Mouse (Mus musculus): ENCODE measurements around the gene Atp5b. TPM values are rescaled to one million over a fixed set of nuclear protein-coding genes. Genes with fewer than 3 reads are reported as not detected.
"Not testable (repeated sequence)": the region's sequence is repeated elsewhere in the genome, so short reads cannot be mapped to it uniquely, and the experiment has no call there.

The Atp5b gene
- polyA plus RNA-seq, 1 experiment = 483 TPM

- Histone ChIP-seq H3K4me3 (ENCODE audit: insufficient read depth, low read length) (no peak overlapping the region), H3K27ac (ENCODE audit: insufficient read depth, low read depth, low read length) (no peak overlapping the region), H3K4me1 (ENCODE audit: control insufficient read depth, insufficient read depth, low read length) (peaks cover 3% of the 10 kb centered on the region; the same call in 1 of the 2 replicates)
- no peak for TF ChIP-seq POLR2A (IDR thresholded peaks at IDR 0.05; ENCODE audit: borderline replicate concordance, low read depth, low read length)
- TF ChIP-seq CTCF (IDR thresholded peaks at IDR 0.05; ENCODE audit: low read depth, low read length) = no peak
Observed at GRCm38 (mm10) chr10:128049741-128050140, 33.3 kb upstream of the Atp5b start.

GRCm38 (mm10) chr10:128050355-128050754 lies 32.7 kb upstream of the Atp5b start:
- no peak for TF ChIP-seq POLR2A (IDR thresholded peaks at IDR 0.05; ENCODE audit: borderline replicate concordance, low read depth, low read length)
- TF ChIP-seq CTCF (IDR thresholded peaks at IDR 0.05; ENCODE audit: low read depth, low read length) = no peak
- Histone ChIP-seq H3K4me3 (ENCODE audit: insufficient read depth, low read length) (no peak overlapping the region), H3K27ac (ENCODE audit: insufficient read depth, low read depth, low read length) (no peak overlapping the region), H3K4me1 (ENCODE audit: control insufficient read depth, insufficient read depth, low read length) (no peaks in the 10 kb centered on the region)

GRCm38 (mm10) chr10:128051589-128051988 lies 31.5 kb upstream of the Atp5b start:
- TF ChIP-seq CTCF (IDR thresholded peaks at IDR 0.05; ENCODE audit: low read depth, low read length) (no peak), POLR2A (IDR thresholded peaks at IDR 0.05; ENCODE audit: borderline replicate concordance, low read depth, low read length) (no peak)
- H3K27ac ChIP-seq (ENCODE audit: insufficient read depth, low read depth, low read length) = no peak overlapping the region
- H3K4me1 ChIP-seq (ENCODE audit: control insufficient read depth, insufficient read depth, low read length) = no peaks in the 10 kb centered on the region; the same call in 1 of the 2 replicates
- H3K4me3 ChIP-seq (ENCODE audit: insufficient read depth, low read length) = no peak overlapping the region

GRCm38 (mm10) chr10:128052136-128052535 lies 30.9 kb upstream of the Atp5b start:
- H3K4me3 ChIP-seq (ENCODE audit: insufficient read depth, low read length); H3K4me1 ChIP-seq (ENCODE audit: control insufficient read depth, insufficient read depth, low read length); H3K27ac ChIP-seq (ENCODE audit: insufficient read depth, low read depth, low read length): not testable (repeated sequence)

GRCm38 (mm10) chr10:128053001-128053400 lies 30.1 kb upstream of the Atp5b start:
- Histone ChIP-seq H3K4me1 (ENCODE audit: control insufficient read depth, insufficient read depth, low read length) (peaks cover 8% of the 10 kb centered on the region), H3K27ac (ENCODE audit: insufficient read depth, low read depth, low read length) (no peak overlapping the region), H3K4me3 (ENCODE audit: insufficient read depth, low read length) (no peak overlapping the region)
- no peak for TF ChIP-seq POLR2A (IDR thresholded peaks at IDR 0.05; ENCODE audit: borderline replicate concordance, low read depth, low read length)
- TF ChIP-seq CTCF (IDR thresholded peaks at IDR 0.05; ENCODE audit: low read depth, low read length) = no peak

- TF ChIP-seq POLR2A (IDR thresholded peaks at IDR 0.05; ENCODE audit: borderline replicate concordance, low read depth, low read length) (no peak), CTCF (IDR thresholded peaks at IDR 0.05; ENCODE audit: low read depth, low read length) (no peak)
- Histone ChIP-seq H3K4me1 (ENCODE audit: control insufficient read depth, insufficient read depth, low read length) (peaks cover 27% of the 10 kb centered on the region), H3K27ac (ENCODE audit: insufficient read depth, low read depth, low read length) (peak overlapping the region; percentile 79), H3K4me3 (ENCODE audit: insufficient read depth, low read length) (peak overlapping the region; percentile 84)
Observed at GRCm38 (mm10) chr10:128058184-128058583, 24.9 kb upstream of the Atp5b start.

GRCm38 (mm10) chr10:128058601-128059151 lies 24.4 kb upstream of the Atp5b start, which contains the start of gene Ptges3:
Gene Ptges3, plus strand, starts transcription at chr10:128058954.
- Histone ChIP-seq H3K27ac (ENCODE audit: insufficient read depth, low read depth, low read length) (peak within 1 kb of the TSS; percentile 85), H3K4me3 (ENCODE audit: insufficient read depth, low read length) (peak within 1 kb of the TSS; percentile 84), H3K4me1 (ENCODE audit: control insufficient read depth, insufficient read depth, low read length) (peaks cover 30% of the 10 kb centered on the region)
- TF ChIP-seq CTCF (IDR thresholded peaks at IDR 0.05; ENCODE audit: low read depth, low read length) (no peak), POLR2A (IDR thresholded peaks at IDR 0.05; ENCODE audit: borderline replicate concordance, low read depth, low read length) (no peak)

GRCm38 (mm10) chr10:128059207-128059981 lies 23.7 kb upstream of the Atp5b start:
- TF ChIP-seq CTCF (IDR thresholded peaks at IDR 0.05; ENCODE audit: low read depth, low read length) = no peak
- no peak for TF ChIP-seq POLR2A (IDR thresholded peaks at IDR 0.05; ENCODE audit: borderline replicate concordance, low read depth, low read length)
- Histone ChIP-seq H3K4me1 (ENCODE audit: control insufficient read depth, insufficient read depth, low read length) (peaks cover 34% of the 10 kb centered on the region), H3K27ac (ENCODE audit: insufficient read depth, low read depth, low read length) (peak overlapping the region; percentile 85), H3K4me3 (ENCODE audit: insufficient read depth, low read length) (peak overlapping the region; percentile 84)

GRCm38 (mm10) chr10:128061109-128061508 lies 22.0 kb upstream of the Atp5b start:
- TF ChIP-seq POLR2A (IDR thresholded peaks at IDR 0.05; ENCODE audit: borderline replicate concordance, low read depth, low read length) (no peak), CTCF (IDR thresholded peaks at IDR 0.05; ENCODE audit: low read depth, low read length) (no peak)
- peaks cover 40% of the 10 kb centered on the region for H3K4me1 ChIP-seq (ENCODE audit: control insufficient read depth, insufficient read depth, low read length)
- H3K4me3 ChIP-seq (ENCODE audit: insufficient read depth, low read length) = peak overlapping the region; percentile 84
- no peak overlapping the region for H3K27ac ChIP-seq (ENCODE audit: insufficient read depth, low read depth, low read length)

GRCm38 (mm10) chr10:128062221-128062989 lies 20.7 kb upstream of the Atp5b start:
- TF ChIP-seq CTCF (IDR thresholded peaks at IDR 0.05; ENCODE audit: low read depth, low read length) (no peak), POLR2A (IDR thresholded peaks at IDR 0.05; ENCODE audit: borderline replicate concordance, low read depth, low read length) (no peak)
- Histone ChIP-seq H3K4me3 (ENCODE audit: insufficient read depth, low read length) (no peak overlapping the region), H3K4me1 (ENCODE audit: control insufficient read depth, insufficient read depth, low read length) (peaks cover 35% of the 10 kb centered on the region), H3K27ac (ENCODE audit: insufficient read depth, low read depth, low read length) (no peak overlapping the region)

Data from bone marrow macrophage, adult 2 months (primary cell).